Mouse (Mus musculus): ENCODE results near the gene Kcnh1.

DNA sequence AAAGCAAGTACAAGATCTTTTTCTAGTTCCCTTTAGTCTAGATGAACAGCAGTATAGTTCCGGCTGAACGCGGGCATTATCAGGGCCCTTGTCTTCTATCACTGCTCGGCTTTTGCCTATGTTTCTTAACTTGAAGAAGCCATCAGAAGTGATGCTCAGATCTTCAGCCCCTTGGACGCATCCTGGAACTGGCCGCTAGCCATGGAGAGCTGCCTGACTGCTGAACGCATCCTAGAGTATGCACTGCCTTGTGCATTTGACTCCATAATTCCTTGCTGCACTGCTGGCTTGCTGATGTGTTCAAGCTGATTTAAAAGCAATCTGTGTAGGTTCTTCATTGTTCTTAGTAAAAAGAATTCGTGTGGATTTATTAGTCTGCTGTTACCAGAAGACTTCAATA lies 97.9 kb downstream of the Kcnh1 start:
- no peak for TF ChIP-seq CTCF (IDR thresholded peaks at IDR 0.05; ENCODE audit: control insufficient read depth, insufficient read depth, insufficient replicate concordance, low read depth, low read length)
- TF ChIP-seq POLR2A (IDR thresholded peaks at IDR 0.05; ENCODE audit: control insufficient read depth, low read depth, low read length) = no peak

Data from testis, adult 2 months (tissue).